Mouse (Mus musculus): ENCODE results near the gene Erp29. TPM values are rescaled to one million over a fixed set of nuclear protein-coding genes. Genes with fewer than 3 reads are reported as not detected.

The Erp29 gene
- polyA plus RNA-seq, 1 experiment from 2014 or later, result 186 TPM

GRCm38 (mm10) chr5:121384757-121385460 lies 67.4 kb downstream of the Erp29 start:
- peak overlapping the region; percentile 89 for H3K27ac ChIP-seq
- no peaks in the 10 kb centered on the region for H3K27me3 ChIP-seq (replicated peaks)
- H3K9ac ChIP-seq, result peak overlapping the region; percentile 66
- ATAC-seq (ENCODE audit: insufficient read depth, low FRiP score, low read depth), result peak; percentile 57
- H3K9me3 ChIP-seq, result no peaks in the 10 kb centered on the region
- H3K4me3 ChIP-seq (replicated peaks), result peak overlapping the region; percentile 72
- peaks cover 16% of the 10 kb centered on the region; the same call in 1 of the 2 replicates for H3K4me1 ChIP-seq
- H3K36me3 ChIP-seq, result peaks cover 17% of the 10 kb centered on the region
- H3K4me2 ChIP-seq, result peak overlapping the region; percentile 83
- WGBS, result 1% methylated on average over 35 of the region's 47 CpGs

GRCm38 (mm10) chr5:121383857-121384756 lies 68.2 kb downstream of the Erp29 start:
- WGBS, result 47% methylated on average over 10 of the region's 10 CpGs
- Histone ChIP-seq H3K4me1 (peaks cover 16% of the 10 kb centered on the region; the same call in 1 of the 2 replicates), H3K9ac (peak overlapping the region; percentile 66; the same call in 1 of the 2 replicates), H3K36me3 (peaks cover 25% of the 10 kb centered on the region), H3K27ac (peak overlapping the region; percentile 89), H3K4me3 (replicated peaks) (peak overlapping the region; percentile 72), H3K27me3 (replicated peaks) (no peaks in the 10 kb centered on the region), H3K4me2 (peak overlapping the region; percentile 83), H3K9me3 (no peaks in the 10 kb centered on the region)
- no peak for ATAC-seq (ENCODE audit: insufficient read depth, low FRiP score, low read depth)

GRCm38 (mm10) chr5:121380692-121381091 lies 71.6 kb downstream of the Erp29 start:
- no peaks in the 10 kb centered on the region for H3K27me3 ChIP-seq (replicated peaks)
- WGBS, result 88% methylated on average over 2 of the region's 2 CpGs
- H3K4me3 ChIP-seq (replicated peaks), result no peak overlapping the region
- H3K36me3 ChIP-seq, result peaks cover 46% of the 10 kb centered on the region
- no peak overlapping the region for H3K4me2 ChIP-seq
- peaks cover 3% of the 10 kb centered on the region; the same call in 1 of the 2 replicates for H3K4me1 ChIP-seq
- H3K9ac ChIP-seq, result no peak overlapping the region
- no peak for ATAC-seq (ENCODE audit: insufficient read depth, low FRiP score, low read depth)
- H3K27ac ChIP-seq, result no peak overlapping the region
- no peaks in the 10 kb centered on the region for H3K9me3 ChIP-seq

- no peak overlapping the region for H3K4me2 ChIP-seq
- no peak overlapping the region for H3K4me3 ChIP-seq (replicated peaks)
- H3K27ac ChIP-seq, result no peak overlapping the region
- H3K4me1 ChIP-seq, result no peaks in the 10 kb centered on the region; the same call in 1 of the 2 replicates
- no peaks in the 10 kb centered on the region for H3K9me3 ChIP-seq
- H3K36me3 ChIP-seq, result peaks cover 62% of the 10 kb centered on the region
- 89% methylated on average over 13 of the region's 13 CpGs for WGBS
- no peaks in the 10 kb centered on the region for H3K27me3 ChIP-seq (replicated peaks)
- ATAC-seq (ENCODE audit: insufficient read depth, low FRiP score, low read depth), result no peak
- H3K9ac ChIP-seq, result no peak overlapping the region
These were observed 73.5 kb downstream of the Erp29 start for GRCm38 (mm10) chr5:121378678-121379256.

Other genes with a start within 250 kb of the Erp29 start
- gene Rpl6, start 248.0 kb downstream of the Erp29 start, polyA plus RNA-seq (2015; fragmentation: Nextera tagmentation; extraction: Ambion mirVana), result 603 and 609 TPM in 2 replicates
- 4.8 and 5.6 TPM in 2 replicates for gene Hectd4, start 232.3 kb downstream of the Erp29 start, polyA plus RNA-seq (2015; fragmentation: Nextera tagmentation; extraction: Ambion mirVana)
- gene Trafd1, start 66.9 kb downstream of the Erp29 start, polyA plus RNA-seq (2015; fragmentation: Nextera tagmentation; extraction: Ambion mirVana), result 67.8 and 70.6 TPM in 2 replicates
- 40.2 and 41.8 TPM in 2 replicates for gene Naa25, start 54.6 kb downstream of the Erp29 start, polyA plus RNA-seq (2015; fragmentation: Nextera tagmentation; extraction: Ambion mirVana)
- 3.1 and 5.0 TPM in 2 replicates for gene Tmem116, start 613 bp downstream of the Erp29 start, polyA plus RNA-seq (2015; fragmentation: Nextera tagmentation; extraction: Ambion mirVana)
- gene Adam1b, start 50.9 kb upstream of the Erp29 start, polyA plus RNA-seq (2015; fragmentation: Nextera tagmentation; extraction: Ambion mirVana), result 0.05 and 0.09 TPM in 2 replicates
- 1.4 TPM in 2 replicates for gene Adam1a, start 93.0 kb upstream of the Erp29 start, polyA plus RNA-seq (2015; fragmentation: Nextera tagmentation; extraction: Ambion mirVana)
- not detected in 2 replicates for gene Gm42878, start 93.0 kb upstream of the Erp29 start, polyA plus RNA-seq (2015; fragmentation: Nextera tagmentation; extraction: Ambion mirVana)
- gene Mapkapk5, start 93.4 kb upstream of the Erp29 start, polyA plus RNA-seq (2015; fragmentation: Nextera tagmentation; extraction: Ambion mirVana), result 46.7 and 48.9 TPM in 2 replicates
- 196 and 206 TPM in 2 replicates for gene Aldh2, start 141.3 kb upstream of the Erp29 start, polyA plus RNA-seq (2015; fragmentation: Nextera tagmentation; extraction: Ambion mirVana)
- 2.3 and 3.6 TPM in 2 replicates for gene Acad12, start 166.4 kb upstream of the Erp29 start, polyA plus RNA-seq (2015; fragmentation: Nextera tagmentation; extraction: Ambion mirVana)
- 3.1 and 3.3 TPM in 2 replicates for gene Acad10, start 208.0 kb upstream of the Erp29 start, polyA plus RNA-seq (2015; fragmentation: Nextera tagmentation; extraction: Ambion mirVana)
- 37.6 and 38.1 TPM in 2 replicates for gene Brap, start 208.1 kb upstream of the Erp29 start, polyA plus RNA-seq (2015; fragmentation: Nextera tagmentation; extraction: Ambion mirVana)